Mouse (Mus musculus): ENCODE data around the gene Krt82. TPM values are rescaled to one million over a fixed set of nuclear protein-coding genes. Genes with fewer than 3 reads are reported as not detected.

The Krt82 gene
- polyA plus RNA-seq, 1 experiment from 2014 or later = not detected

- Histone ChIP-seq H3K27me3 (ENCODE audit: insufficient read depth, low read length) (no peaks in the 10 kb centered on the region), H3K4me3 (ENCODE audit: low read depth, low read length) (no peak within 1 kb of the TSS), H3K36me3 (ENCODE audit: insufficient read depth) (no peaks in the 10 kb centered on the region), H3K9me3 (ENCODE audit: low read depth, low read length) (no peaks in the 10 kb centered on the region), H3K4me2 (no peak within 1 kb of the TSS), H3K9ac (no peak within 1 kb of the TSS), H3K27ac (ENCODE audit: low read depth) (no peak within 1 kb of the TSS), H3K4me1 (ENCODE audit: insufficient read depth) (no peaks in the 10 kb centered on the region)
- ATAC-seq (ENCODE audit: insufficient read depth) (no peak), DNase-seq (no peak)
- WGBS = 53% methylated on average over 15 of the region's 15 CpGs
- TF ChIP-seq CTCF (IDR thresholded peaks at IDR 0.05; ENCODE audit: low read depth) = no peak
Observed at GRCm38 (mm10) chr15:101573796-101574345, 23.4 kb upstream of the Krt82 start, which contains the start of gene Krt75. Gene Krt75 (minus strand): TSS chr15:101573904.

DNA sequence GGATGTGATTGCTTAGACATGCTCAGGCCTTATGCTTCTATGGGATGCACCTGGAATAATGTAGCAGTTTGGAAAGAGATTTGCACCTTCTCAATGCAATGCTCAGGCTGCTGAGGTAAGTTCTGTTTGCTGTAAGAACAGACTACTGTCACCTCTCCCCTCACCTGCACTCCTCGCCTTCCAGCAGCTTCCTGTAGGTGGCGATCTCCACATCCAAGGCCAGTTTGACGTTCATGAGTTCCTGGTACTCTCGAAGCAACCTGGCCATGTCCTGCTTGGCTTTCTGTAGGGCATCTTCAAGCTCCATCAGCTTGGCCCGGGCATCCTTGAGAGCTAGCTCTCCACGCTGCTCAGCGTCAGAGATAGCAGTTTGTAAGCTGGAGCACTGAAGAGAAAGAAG lies 17.3 kb upstream of the Krt82 start:
- Histone ChIP-seq H3K9ac (no peak overlapping the region), H3K9me3 (ENCODE audit: low read depth, low read length) (no peaks in the 10 kb centered on the region), H3K36me3 (ENCODE audit: insufficient read depth) (no peaks in the 10 kb centered on the region), H3K27me3 (ENCODE audit: insufficient read depth, low read length) (no peaks in the 10 kb centered on the region), H3K27ac (ENCODE audit: low read depth) (no peak overlapping the region), H3K4me2 (no peak overlapping the region), H3K4me3 (ENCODE audit: low read depth, low read length) (no peak overlapping the region), H3K4me1 (ENCODE audit: insufficient read depth) (no peaks in the 10 kb centered on the region)
- 38% methylated on average over 7 of the region's 7 CpGs for WGBS
- ATAC-seq (ENCODE audit: insufficient read depth) (no peak), DNase-seq (no peak)
- peak; percentile 49 for TF ChIP-seq CTCF (IDR thresholded peaks at IDR 0.05; ENCODE audit: low read depth)

GRCm38 (mm10) chr15:101562850-101563249 lies 12.4 kb upstream of the Krt82 start, which contains the start of gene Krt90:
Gene Krt90 (minus strand): TSS chr15:101562950.
- no peaks in the 10 kb centered on the region for H3K27me3 ChIP-seq (ENCODE audit: insufficient read depth, low read length)
- no peaks in the 10 kb centered on the region for H3K36me3 ChIP-seq (ENCODE audit: insufficient read depth)
- ATAC-seq (ENCODE audit: insufficient read depth) = no peak
- no peak within 1 kb of the TSS for H3K4me3 ChIP-seq (ENCODE audit: low read depth, low read length)
- DNase-seq = no peak
- H3K9ac ChIP-seq = no peak within 1 kb of the TSS
- H3K4me1 ChIP-seq (ENCODE audit: insufficient read depth) = no peaks in the 10 kb centered on the region
- 68% methylated on average over 5 of the region's 5 CpGs for WGBS
- H3K4me2 ChIP-seq = no peak within 1 kb of the TSS
- no peaks in the 10 kb centered on the region for H3K9me3 ChIP-seq (ENCODE audit: low read depth, low read length)
- TF ChIP-seq CTCF (IDR thresholded peaks at IDR 0.05; ENCODE audit: low read depth) = no peak
- no peak within 1 kb of the TSS for H3K27ac ChIP-seq (ENCODE audit: low read depth)

DNA sequence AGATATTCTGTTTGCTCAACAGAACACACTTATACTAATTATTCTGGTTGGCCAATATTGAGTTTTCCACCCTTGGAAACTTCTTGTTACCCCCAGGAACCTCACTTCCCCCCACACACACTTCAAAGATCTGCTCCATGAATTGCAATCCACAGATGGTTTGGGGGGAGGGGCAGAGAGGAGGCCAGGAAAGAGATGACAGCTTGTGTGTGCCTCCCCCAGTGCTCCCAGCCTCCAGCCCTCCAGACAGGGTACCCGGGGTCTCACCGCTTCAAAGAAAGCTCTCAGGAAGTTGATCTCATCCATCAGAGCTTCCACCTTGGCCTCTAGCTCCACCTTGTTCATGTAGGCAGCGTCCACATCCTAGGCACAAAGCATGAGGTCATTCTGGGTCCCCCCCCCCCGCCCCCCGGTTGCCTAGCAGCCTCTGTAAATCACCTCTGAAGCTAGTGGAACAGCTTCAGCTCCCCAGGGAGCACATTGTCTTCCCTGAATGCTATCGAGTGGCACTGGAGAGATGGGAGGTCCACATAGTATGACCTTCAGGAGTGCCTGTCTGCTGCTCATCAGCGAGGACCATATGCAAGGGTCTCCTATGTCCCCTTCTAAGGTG lies 7.7 kb upstream of the Krt82 start:
- 6% methylated on average over 7 of the region's 7 CpGs for WGBS
- no peak overlapping the region for H3K9ac ChIP-seq
- ATAC-seq (ENCODE audit: insufficient read depth) (no peak), DNase-seq (no peak)
- no peak overlapping the region for H3K4me3 ChIP-seq (ENCODE audit: low read depth, low read length)
- H3K36me3 ChIP-seq (ENCODE audit: insufficient read depth) = no peaks in the 10 kb centered on the region
- no peak overlapping the region for H3K27ac ChIP-seq (ENCODE audit: low read depth)
- TF ChIP-seq CTCF (IDR thresholded peaks at IDR 0.05; ENCODE audit: low read depth) = no peak
- H3K4me1 ChIP-seq (ENCODE audit: insufficient read depth) = no peaks in the 10 kb centered on the region
- no peaks in the 10 kb centered on the region for H3K9me3 ChIP-seq (ENCODE audit: low read depth, low read length)
- H3K4me2 ChIP-seq = no peak overlapping the region
- no peaks in the 10 kb centered on the region for H3K27me3 ChIP-seq (ENCODE audit: insufficient read depth, low read length)

DNA sequence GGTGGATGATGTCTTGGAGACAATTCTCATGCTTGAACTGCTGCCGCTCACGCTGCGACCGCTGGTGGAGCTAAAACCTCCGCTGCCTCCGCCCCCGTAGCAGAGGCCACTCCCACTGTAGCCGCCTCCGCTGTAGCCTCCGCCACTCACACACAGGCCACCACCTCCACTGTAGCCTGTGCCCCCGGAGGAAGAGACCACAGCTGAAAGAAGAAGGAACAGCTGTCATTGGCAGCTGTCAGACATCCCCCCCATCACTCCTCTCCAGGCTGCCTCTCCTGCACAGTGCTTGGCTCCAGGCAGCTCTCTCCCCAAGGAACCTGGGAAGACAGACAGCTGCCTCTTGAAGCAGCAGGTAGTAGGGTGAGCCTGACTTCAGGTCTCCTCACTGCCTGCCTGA lies 2.7 kb upstream of the Krt82 start:
- WGBS = 0% methylated on average over 11 of the region's 11 CpGs
- Histone ChIP-seq H3K9me3 (ENCODE audit: low read depth, low read length) (no peaks in the 10 kb centered on the region), H3K36me3 (ENCODE audit: insufficient read depth) (no peaks in the 10 kb centered on the region), H3K4me3 (ENCODE audit: low read depth, low read length) (no peak overlapping the region), H3K4me1 (ENCODE audit: insufficient read depth) (0 out of 2 replicates have a peak, but pooled peaks cover 4% of the 10 kb centered on the region), H3K27ac (ENCODE audit: low read depth) (no peak overlapping the region), H3K27me3 (ENCODE audit: insufficient read depth, low read length) (no peaks in the 10 kb centered on the region), H3K9ac (no peak overlapping the region), H3K4me2 (peak overlapping the region; percentile 34; the same call in 1 of the 2 replicates)
- TF ChIP-seq CTCF (IDR thresholded peaks at IDR 0.05; ENCODE audit: low read depth) = no peak
- peak; percentile 91 for ATAC-seq (ENCODE audit: insufficient read depth)
- DNase-seq = peak; percentile 75

DNA sequence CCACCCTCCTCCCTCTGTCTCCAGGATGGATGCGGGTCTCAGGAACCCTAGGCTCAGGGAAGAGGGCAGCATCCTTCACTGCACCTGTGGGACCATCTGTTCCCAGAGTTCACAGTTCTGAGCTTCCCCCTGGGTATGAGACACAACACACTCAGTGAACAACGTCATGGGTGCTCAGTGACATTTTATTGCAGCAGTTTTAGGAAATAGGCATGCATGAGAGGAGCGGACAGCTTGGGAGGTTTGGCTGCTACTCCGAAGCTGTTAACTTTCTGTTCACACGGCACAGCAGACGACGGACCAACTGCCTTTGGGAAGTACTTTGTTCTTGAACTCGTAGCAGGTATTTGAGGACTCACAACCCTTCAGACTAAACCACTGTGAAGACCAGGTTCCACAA lies 1.7 kb upstream of the Krt82 start:
- Histone ChIP-seq H3K4me1 (ENCODE audit: insufficient read depth) (0 out of 2 replicates have a peak, but pooled peaks cover 4% of the 10 kb centered on the region), H3K27ac (ENCODE audit: low read depth) (no peak overlapping the region), H3K9ac (no peak overlapping the region), H3K36me3 (ENCODE audit: insufficient read depth) (no peaks in the 10 kb centered on the region), H3K27me3 (ENCODE audit: insufficient read depth, low read length) (no peaks in the 10 kb centered on the region), H3K9me3 (ENCODE audit: low read depth, low read length) (no peaks in the 10 kb centered on the region), H3K4me3 (ENCODE audit: low read depth, low read length) (no peak overlapping the region), H3K4me2 (no peak overlapping the region)
- ATAC-seq (ENCODE audit: insufficient read depth) (no peak), DNase-seq (no peak)
- 83% methylated on average over 8 of the region's 8 CpGs for WGBS
- TF ChIP-seq CTCF (IDR thresholded peaks at IDR 0.05; ENCODE audit: low read depth) = no peak

- Histone ChIP-seq H3K27me3 (ENCODE audit: insufficient read depth, low read length) (no peaks in the 10 kb centered on the region), H3K4me2 (no peak overlapping the region), H3K4me1 (ENCODE audit: insufficient read depth) (no peaks in the 10 kb centered on the region), H3K27ac (ENCODE audit: low read depth) (no peak overlapping the region), H3K9me3 (ENCODE audit: low read depth, low read length) (no peaks in the 10 kb centered on the region), H3K9ac (no peak overlapping the region), H3K36me3 (ENCODE audit: insufficient read depth) (no peaks in the 10 kb centered on the region), H3K4me3 (ENCODE audit: low read depth, low read length) (no peak overlapping the region)
- no peak for ATAC-seq (ENCODE audit: insufficient read depth)
- no peak for TF ChIP-seq CTCF (IDR thresholded peaks at IDR 0.05; ENCODE audit: low read depth)
- WGBS = 58% methylated on average over 3 of the region's 3 CpGs
- no peak for DNase-seq
Observed at GRCm38 (mm10) chr15:101544478-101544877, 6.0 kb downstream of the Krt82 start.
